Mouse (Mus musculus): ENCODE data around the gene Car3.
A peak's percentile ranks its signal among the peaks of the same experiment; 100 is the strongest.

Gene Car3

GRCm38 (mm10) chr3:14876325-14876918 lies 13.1 kb downstream of the Car3 start:
- no peak for DNase-seq (ENCODE audit: low spot score)

- DNase-seq (ENCODE audit: low spot score), result no peak
These were observed 14.1 kb downstream of the Car3 start for GRCm38 (mm10) chr3:14877251-14877909.

- DNase-seq (ENCODE audit: low spot score), result no peak
These were observed 15.5 kb downstream of the Car3 start for GRCm38 (mm10) chr3:14878749-14879223.

GRCm38 (mm10) chr3:14879293-14879692 lies 16.0 kb downstream of the Car3 start:
- DNase-seq (ENCODE audit: low spot score), result no peak

GRCm38 (mm10) chr3:14880277-14880676 lies 17.0 kb downstream of the Car3 start:
- no peak for DNase-seq (ENCODE audit: low spot score)

GRCm38 (mm10) chr3:14882005-14882404 lies 18.7 kb downstream of the Car3 start:
- DNase-seq (ENCODE audit: low spot score), result no peak

GRCm38 (mm10) chr3:14882756-14883155 lies 19.4 kb downstream of the Car3 start:
- no peak for DNase-seq (ENCODE audit: low spot score)

GRCm38 (mm10) chr3:14884826-14885225 lies 21.5 kb downstream of the Car3 start:
- DNase-seq (ENCODE audit: low spot score), result no peak

GRCm38 (mm10) chr3:14886102-14887098 lies 23.1 kb downstream of the Car3 start, which contains the start of gene Car2:
TSS of gene Car2 (plus strand) at chr3:14886273.
- DNase-seq (ENCODE audit: low spot score), result peak; percentile 80

- DNase-seq (ENCODE audit: low spot score), result no peak
These were observed 23.9 kb downstream of the Car3 start for GRCm38 (mm10) chr3:14887134-14887666.

GRCm38 (mm10) chr3:14887686-14888295 lies 24.5 kb downstream of the Car3 start:
- no peak for DNase-seq (ENCODE audit: low spot score)

GRCm38 (mm10) chr3:14888549-14888948 lies 25.2 kb downstream of the Car3 start:
- DNase-seq (ENCODE audit: low spot score), result no peak

- no peak for DNase-seq (ENCODE audit: low spot score)
These were observed 25.8 kb downstream of the Car3 start for GRCm38 (mm10) chr3:14889085-14889484.

- no peak for DNase-seq (ENCODE audit: low spot score)
These were observed 26.6 kb downstream of the Car3 start for GRCm38 (mm10) chr3:14889716-14890409.

- no peak for DNase-seq (ENCODE audit: low spot score)
These were observed 29.7 kb downstream of the Car3 start for GRCm38 (mm10) chr3:14892991-14893390.

- DNase-seq (ENCODE audit: low spot score), result no peak
These were observed 30.4 kb downstream of the Car3 start for GRCm38 (mm10) chr3:14893700-14894099.

GRCm38 (mm10) chr3:14895333-14895732 lies 32.0 kb downstream of the Car3 start:
- DNase-seq (ENCODE audit: low spot score), result no peak

GRCm38 (mm10) chr3:14897770-14898169 lies 34.5 kb downstream of the Car3 start:
- no peak for DNase-seq (ENCODE audit: low spot score)

GRCm38 (mm10) chr3:14903380-14903779 lies 40.1 kb downstream of the Car3 start:
- no peak for DNase-seq (ENCODE audit: low spot score)

- DNase-seq (ENCODE audit: low spot score), result no peak
These were observed 40.9 kb downstream of the Car3 start for GRCm38 (mm10) chr3:14904165-14904564.

GRCm38 (mm10) chr3:14907271-14907670 lies 44.0 kb downstream of the Car3 start:
- no peak for DNase-seq (ENCODE audit: low spot score)

Data from embryo, embryonic 10.5 days (tissue).